Mouse (Mus musculus): ENCODE measurements around the gene Fam217b.

DNA sequence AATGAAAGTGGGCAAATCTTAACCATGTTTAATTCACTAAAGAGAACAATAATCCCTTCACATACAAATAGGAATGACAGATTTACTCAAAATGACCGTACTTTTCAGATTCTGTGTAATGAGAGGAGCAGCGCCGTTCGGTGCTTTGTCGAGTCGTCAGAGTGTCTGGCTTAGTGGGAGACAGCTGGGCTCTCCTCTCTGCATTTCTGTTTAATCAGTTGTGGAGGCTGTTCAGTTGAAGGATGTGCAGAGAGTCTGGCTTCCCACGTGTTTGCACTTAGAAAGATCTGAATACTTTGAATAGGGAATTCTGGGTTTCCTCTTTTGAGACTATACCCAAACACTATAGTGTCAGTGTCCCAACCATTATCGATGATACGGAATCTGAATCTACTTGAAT is 23.0 kb downstream of the Fam217b start:
- TF ChIP-seq CTCF (IDR thresholded peaks at IDR 0.05; ENCODE audit: low read depth), result no peak
- TF ChIP-seq EP300 (IDR thresholded peaks at IDR 0.05; ENCODE audit: low read depth), result no peak

Data from heart, postnatal 0 days (tissue).